Mouse (Mus musculus): ENCODE measurements around the gene Gm17571.

Gene Gm17571

DNA sequence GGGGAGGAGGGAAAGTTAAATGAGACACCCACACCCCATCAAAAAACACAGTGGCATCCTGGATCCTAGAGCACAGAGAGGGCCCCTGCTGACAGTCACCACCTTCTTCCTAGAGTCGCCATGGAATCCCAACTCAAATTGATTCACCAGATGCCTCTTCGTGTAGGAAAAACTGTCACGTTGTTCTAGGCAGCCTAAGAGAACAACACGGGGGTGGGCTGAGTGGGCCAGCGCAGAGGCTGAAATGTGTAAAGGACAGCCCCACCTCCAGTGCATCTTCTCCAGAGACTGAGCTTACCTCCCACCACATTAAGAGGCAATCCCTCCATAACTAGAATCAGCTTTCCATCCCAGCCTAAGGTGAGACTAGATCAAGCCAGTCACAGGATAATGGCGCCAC, 11.2 kb upstream of the Gm17571 start:
- in situ Hi-C loops (cut with MboI, MseI): loop anchor here in 1 of 2 experiments (5.0 kb wide), 1 partner anchor 195 kb away; no protein-coding TSS in a partner anchor

DNA sequence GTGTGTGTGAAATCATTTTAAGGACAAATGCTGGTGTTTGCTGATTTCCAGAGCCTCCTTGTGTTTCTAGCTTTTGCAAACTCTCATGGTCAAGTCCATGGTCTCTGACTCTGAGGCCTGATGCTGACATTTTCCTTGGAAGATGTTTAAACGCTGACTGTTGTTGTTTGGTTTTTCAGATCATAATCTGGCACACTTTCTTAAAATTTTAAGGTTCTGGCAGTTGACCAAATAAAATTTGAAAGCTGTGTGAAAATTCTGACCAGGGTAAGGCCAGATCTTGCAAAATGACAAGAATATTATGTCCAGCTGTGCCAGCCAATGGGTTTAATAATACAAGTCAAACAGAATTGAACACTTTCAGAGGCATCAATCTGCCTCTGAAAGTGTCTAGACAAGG, 8.7 kb upstream of the Gm17571 start:
- in situ Hi-C loops (cut with MboI, MseI): loop anchor here in 1 of 2 experiments (5.0 kb wide), 1 partner anchor 197 kb away; no protein-coding TSS in a partner anchor

DNA sequence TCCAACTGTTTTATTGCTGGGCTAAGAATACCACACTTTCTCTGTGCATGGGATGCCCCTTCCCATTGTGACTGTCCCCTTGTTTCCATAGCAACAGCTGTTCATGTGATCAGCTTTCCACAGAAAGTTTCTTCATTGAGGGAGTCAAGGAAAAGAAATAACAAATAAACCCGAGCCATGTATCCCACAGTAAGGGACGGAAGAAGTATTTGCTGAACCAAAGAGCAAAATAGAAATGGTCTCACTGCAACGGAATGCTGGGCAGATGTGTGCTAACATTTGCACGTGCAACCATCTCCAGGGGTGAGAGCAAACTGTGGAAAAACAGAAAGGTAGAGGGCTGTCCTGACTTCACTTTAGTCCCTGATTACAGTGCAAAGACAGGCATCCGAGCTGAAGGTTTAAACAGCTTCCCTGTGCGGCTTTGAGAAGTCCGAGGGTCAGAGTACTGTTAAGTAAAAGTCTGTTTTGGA, 8.1 kb upstream of the Gm17571 start:
- in situ Hi-C loops (cut with MboI, MseI): loop anchor here in 1 of 2 experiments (5.0 kb wide), 1 partner anchor 198 kb away; no protein-coding TSS in a partner anchor

DNA sequence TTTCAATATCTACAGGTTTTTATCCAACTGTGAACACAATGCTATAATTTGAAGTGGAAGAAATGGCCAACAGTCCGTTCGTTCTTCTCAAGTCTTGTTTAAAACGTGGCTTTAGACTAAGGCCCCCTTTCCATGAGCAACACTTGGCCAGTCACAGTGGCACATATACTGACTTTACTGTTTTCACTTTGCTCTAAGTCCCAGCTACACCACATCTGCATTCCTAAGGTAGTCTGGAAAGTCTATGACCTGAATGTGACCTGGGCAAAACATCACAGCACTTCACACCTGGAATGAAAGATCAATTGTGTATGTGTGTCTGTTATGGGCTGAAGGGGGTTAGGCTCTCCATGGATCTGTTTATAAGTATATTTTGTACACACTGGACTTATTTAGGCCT, 2.2 kb upstream of the Gm17571 start:
- in situ Hi-C loops (cut with MboI, MseI): loop anchor here in 1 of 2 experiments (25.0 kb wide), 1 partner anchor 1861 kb away; no protein-coding TSS in a partner anchor

DNA sequence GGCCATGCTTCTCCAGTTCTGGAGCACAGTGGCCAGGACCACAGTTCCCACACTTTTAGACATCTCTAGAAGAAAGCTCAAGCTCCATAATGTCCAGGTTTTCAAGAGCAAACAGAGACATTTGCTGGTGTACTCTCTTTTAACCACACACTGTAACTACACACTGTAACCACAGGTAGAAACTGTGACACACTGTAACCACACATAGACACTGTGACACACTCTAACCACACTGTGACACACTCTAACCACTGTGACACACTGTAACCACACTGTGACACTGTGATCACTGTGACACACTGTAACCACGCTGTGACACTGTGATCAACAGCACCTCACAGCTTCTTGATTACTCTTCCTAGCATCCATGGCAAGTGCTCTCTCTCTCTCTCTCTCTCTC, 317 bp downstream of the Gm17571 start:
- in situ Hi-C loops (cut with MboI, MseI): loop anchor here in 1 of 2 experiments (25.0 kb wide), 1 partner anchor 1859 kb away; no protein-coding TSS in a partner anchor

GRCm38 (mm10) chr9:13443484-13444211, 2.9 kb downstream of the Gm17571 start:
- in situ Hi-C loops (cut with MboI, MseI): loop anchor here in 1 of 2 experiments (25.0 kb wide), 1 partner anchor 1856 kb away; no protein-coding TSS in a partner anchor

DNA sequence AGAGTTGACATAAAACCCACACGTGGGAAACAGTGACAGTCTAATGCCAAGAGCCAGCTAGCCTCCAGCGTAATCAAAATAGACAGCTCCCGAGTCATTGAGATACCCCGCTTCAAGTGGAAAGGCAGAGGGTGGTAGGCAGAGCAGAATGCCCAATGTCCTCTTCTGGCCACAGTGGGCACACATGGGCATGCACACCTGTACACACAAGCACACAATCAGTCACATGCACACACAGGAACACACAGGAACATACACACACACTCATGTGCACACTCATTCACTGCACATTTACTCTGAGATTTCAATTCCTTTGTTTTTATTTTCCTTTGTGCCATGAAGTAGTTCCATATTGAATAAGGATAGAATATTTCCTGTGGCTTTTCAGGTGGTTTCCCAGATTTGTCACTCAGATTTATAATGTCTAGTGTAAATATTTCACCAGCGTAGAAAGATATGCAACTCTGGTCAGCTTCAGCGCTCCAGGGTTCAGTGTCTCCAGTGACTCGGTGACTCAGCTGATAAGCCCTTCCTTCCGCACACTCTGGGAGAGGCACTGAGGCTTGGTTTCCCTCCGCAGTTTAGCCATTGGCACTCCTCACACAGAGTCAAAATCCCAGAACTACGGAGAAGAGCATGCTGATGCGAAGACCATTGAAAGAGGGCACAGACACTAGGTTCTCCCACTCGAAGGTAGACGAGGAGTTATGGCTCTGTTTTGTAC, 4.4 kb downstream of the Gm17571 start:
- in situ Hi-C loops (cut with MboI, MseI): loop anchor here in 1 of 2 experiments (25.0 kb wide), 1 partner anchor 1855 kb away; no protein-coding TSS in a partner anchor

GRCm38 (mm10) chr9:13440911-13441310, 5.6 kb downstream of the Gm17571 start:
- in situ Hi-C loops (cut with MboI, MseI): loop anchor here in 1 of 2 experiments (25.0 kb wide), 1 partner anchor 1854 kb away; no protein-coding TSS in a partner anchor

- in situ Hi-C loops (cut with MboI, MseI): loop anchor here (5.0 to 25.0 kb wide), 3 partner anchors 54 to 1846 kb away; no protein-coding TSS in a partner anchor
Measured at GRCm38 (mm10) chr9:13433501-13434090, 13.0 kb downstream of the Gm17571 start.

DNA sequence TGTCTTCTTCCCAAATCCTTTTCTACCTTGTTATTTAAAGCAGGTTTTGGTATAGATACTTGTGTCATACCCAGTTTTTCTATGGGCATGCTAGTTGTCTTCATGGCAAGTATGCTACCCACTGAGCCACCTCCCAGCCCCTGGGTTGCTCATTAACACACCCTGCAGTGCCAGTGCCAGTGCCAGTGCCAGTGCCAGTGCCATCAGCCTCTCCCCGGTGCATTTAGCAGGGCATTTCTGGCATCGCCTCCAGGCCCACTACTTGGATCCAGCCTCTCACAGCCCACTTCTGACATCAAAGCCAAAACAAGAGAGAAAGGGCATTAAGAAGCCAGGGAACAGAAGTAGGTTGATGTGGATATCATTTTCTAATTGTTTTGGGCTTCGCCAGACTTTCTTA, 14.9 kb downstream of the Gm17571 start:
- in situ Hi-C loops (cut with MboI, MseI): loop anchor here (5.0 to 25.0 kb wide), 3 partner anchors 56 to 1844 kb away; no protein-coding TSS in a partner anchor

- in situ Hi-C loops (cut with MboI, MseI): loop anchor here (5.0 to 25.0 kb wide), 3 partner anchors 57 to 1843 kb away; no protein-coding TSS in a partner anchor
Measured at GRCm38 (mm10) chr9:13430744-13431143, 15.8 kb downstream of the Gm17571 start.

DNA sequence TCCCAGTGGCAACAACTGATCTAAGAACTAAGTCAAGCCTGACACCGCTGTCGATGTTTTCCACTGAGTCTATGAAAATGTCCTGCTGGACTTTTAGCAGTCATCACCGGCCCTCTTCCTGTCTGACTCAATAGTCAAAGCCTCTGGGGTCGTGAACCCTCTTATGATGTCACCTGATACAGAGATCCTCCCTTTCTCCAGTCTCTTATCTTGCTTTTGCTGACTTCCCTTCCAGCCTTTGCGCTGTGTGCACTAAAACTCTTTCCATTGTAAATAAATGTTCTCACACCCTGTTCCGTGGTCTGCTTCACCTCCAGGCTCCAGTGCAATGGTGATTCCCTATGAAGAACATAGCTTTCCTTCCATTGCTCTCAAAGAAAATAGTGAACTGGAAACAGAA, 16.3 kb downstream of the Gm17571 start:
- in situ Hi-C loops (cut with MboI, MseI): loop anchor here (5.0 to 25.0 kb wide), 3 partner anchors 57 to 1843 kb away; no protein-coding TSS in a partner anchor

GRCm38 (mm10) chr9:13429477-13430125, 17.0 kb downstream of the Gm17571 start:
- in situ Hi-C loops (cut with MboI, MseI): loop anchor here (5.0 to 25.0 kb wide), 3 partner anchors 58 to 1842 kb away; no protein-coding TSS in a partner anchor

GRCm38 (mm10) chr9:13425031-13425940, 21.3 kb downstream of the Gm17571 start:
- in situ Hi-C loops (cut with MboI, MseI): loop anchor here in 1 of 2 experiments (25.0 kb wide), 1 partner anchor 1838 kb away; no protein-coding TSS in a partner anchor

- in situ Hi-C loops (cut with MboI, MseI): loop anchor here in 1 of 2 experiments (10.0 kb wide), 1 partner anchor 301 kb away; no protein-coding TSS in a partner anchor
Measured at GRCm38 (mm10) chr9:13414230-13414766, 32.3 kb downstream of the Gm17571 start.
